17 mouse cellular contexts compared by ENCODE assay signal in genomic region chr9:58701751-58702150, GRCm38 (mm10). TPM values are rescaled to one million over a fixed set of nuclear protein-coding genes. Genes with fewer than 3 reads are reported as not detected.
"Had no signal": no experiment of that assay in that cellular context is flagged by ENCODE, and none has a peak within 500 bp of the region (broad histone marks: within the 10 kb centered on the region; RNA-seq: fewer than 3 reads in every experiment).

No protein-coding gene starts in this region.

- DNase-seq: kidney, postnatal 36 days; layer of hippocampus, adult 9-11 months; layer of hippocampus, postnatal 36 days; liver, embryonic 13.5 days; liver, postnatal 0 days; right cerebral cortex, postnatal 14 days; thymus, adult 2 months; thymus, postnatal 36 days had no signal

- H3K9me3 ChIP-seq: limb, embryonic 15.5 days; liver, embryonic 13.5 days; lung, embryonic 15.5 days; midbrain, embryonic 12.5 days; neural tube, embryonic 13.5 days; stomach, embryonic 15.5 days had no signal

- H3K4me3 ChIP-seq: limb, embryonic 15.5 days; liver, embryonic 13.5 days; lung, embryonic 15.5 days; midbrain, embryonic 12.5 days; neural tube, embryonic 13.5 days; stomach, embryonic 15.5 days had no signal

- H3K4me1 ChIP-seq: limb, embryonic 15.5 days; liver, embryonic 13.5 days; lung, embryonic 15.5 days; midbrain, embryonic 12.5 days; neural tube, embryonic 13.5 days; stomach, embryonic 15.5 days had no signal

- H3K36me3 ChIP-seq: limb, embryonic 15.5 days; liver, embryonic 13.5 days; lung, embryonic 15.5 days; midbrain, embryonic 12.5 days; neural tube, embryonic 13.5 days; stomach, embryonic 15.5 days had no signal

- H3K27me3 ChIP-seq: limb, embryonic 15.5 days; lung, embryonic 15.5 days; neural tube, embryonic 13.5 days; stomach, embryonic 15.5 days had no signal

- H3K27ac ChIP-seq: kidney, postnatal 0 days; limb, embryonic 15.5 days; liver, embryonic 13.5 days; lung, embryonic 15.5 days; midbrain, embryonic 12.5 days; neural tube, embryonic 13.5 days; stomach, embryonic 15.5 days had no signal

RNA-seq across cellular contexts. Expression of gene Rec114, which starts 42.0 kb away (rescaled TPM):
- total RNA-seq: layer of hippocampus, adult 18-20 months; layer of hippocampus, postnatal 36 days; left cerebral cortex, adult 8-10 months; left cerebral cortex, postnatal 25 days had no signal
- polyA plus RNA-seq: thymus, adult 2 months had no signal
